ENCODE assay signal across 19 mouse cellular contexts in genomic region chr15:92287616-92288015, GRCm38 (mm10).
A peak's percentile ranks its signal among the peaks of the same experiment; 100 is the strongest.
DNase-seq lines count a peak whose midpoint lies in the region; ATAC-seq lines count a peak whose summit lies in the region.
"Had no signal": no experiment of that assay in that cellular context is flagged by ENCODE, and none has a peak within 500 bp of the region (broad histone marks: within the 10 kb centered on the region; RNA-seq: fewer than 3 reads in every experiment).

No protein-coding gene starts in this region.

- H3K27me3 ChIP-seq in heart, embryonic 11.5 days (ENCODE audit: control insufficient read depth, insufficient read depth, low read length), result no peaks in the 10 kb centered on the region
- no peaks in the 10 kb centered on the region for H3K27me3 ChIP-seq in midbrain, embryonic 11.5 days (ENCODE audit: control insufficient read depth, insufficient read depth, low read length)
- no peaks in the 10 kb centered on the region for H3K27me3 ChIP-seq in midbrain, embryonic 15.5 days (replicated peaks)
- H3K27me3 ChIP-seq: CH12.LX, Patski had no signal

- H3K9ac ChIP-seq in heart, embryonic 11.5 days (ENCODE audit: low read depth, low read length), result no peak overlapping the region
- H3K9ac ChIP-seq in midbrain, embryonic 11.5 days (ENCODE audit: low read length), result no peak overlapping the region
- no peak overlapping the region for H3K9ac ChIP-seq in midbrain, embryonic 15.5 days

- no peak overlapping the region for H3K4me2 ChIP-seq in heart, embryonic 11.5 days
- H3K4me2 ChIP-seq in midbrain, embryonic 11.5 days, result no peak overlapping the region
- no peak overlapping the region for H3K4me2 ChIP-seq in midbrain, embryonic 15.5 days

- no peak overlapping the region for H3K27ac ChIP-seq in heart, embryonic 11.5 days (ENCODE audit: low read depth, low read length)
- H3K27ac ChIP-seq in midbrain, embryonic 11.5 days (ENCODE audit: low read depth, low read length), result no peak overlapping the region
- H3K27ac ChIP-seq in midbrain, embryonic 15.5 days, result no peak overlapping the region

- no peaks in the 10 kb centered on the region for H3K9me3 ChIP-seq in heart, embryonic 11.5 days (replicated peaks; ENCODE audit: control insufficient read depth, low read length)
- H3K9me3 ChIP-seq in midbrain, embryonic 11.5 days (ENCODE audit: control insufficient read depth, low read length), result no peaks in the 10 kb centered on the region
- no peaks in the 10 kb centered on the region for H3K9me3 ChIP-seq in midbrain, embryonic 15.5 days

- 81% methylated on average over 4 of the region's 4 CpGs for WGBS in heart, embryonic 11.5 days (ENCODE audit: insufficient replicate concordance)
- WGBS in midbrain, embryonic 11.5 days, result 88% methylated on average over 4 of the region's 4 CpGs
- 85% methylated on average over 4 of the region's 4 CpGs for WGBS in midbrain, embryonic 15.5 days

- H3K4me1 ChIP-seq in heart, embryonic 11.5 days (ENCODE audit: control insufficient read depth, insufficient read depth, low read length), result no peaks in the 10 kb centered on the region
- no peaks in the 10 kb centered on the region for H3K4me1 ChIP-seq in midbrain, embryonic 11.5 days (ENCODE audit: control insufficient read depth, insufficient read depth, low read length)
- no peaks in the 10 kb centered on the region for H3K4me1 ChIP-seq in midbrain, embryonic 15.5 days

- ATAC-seq in heart, embryonic 11.5 days (replicated peaks; ENCODE audit: insufficient number of reproducible peaks, low FRiP score, low TSS enrichment), result no peak
- no peak for ATAC-seq in midbrain, embryonic 11.5 days (ENCODE audit: low FRiP score)
- ATAC-seq in midbrain, embryonic 15.5 days (replicated peaks), result no peak
- ATAC-seq: activated CD4-positive, CD25-positive, alpha-beta regulatory T cell, adult 4 months; CD4-positive, CD25-positive, alpha-beta regulatory T cell, adult 4 months; Patski had no signal

- peak; percentile 70 for DNase-seq in heart, adult 11 months
- DNase-seq in midbrain, embryonic 11.5 days (ENCODE audit: low spot score, missing footprints), result peak; percentile 56
- DNase-seq: adrenal gland, adult 2 months; adrenal gland, adult 8-10 months; adrenal gland, postnatal 10 days; adrenal gland, postnatal 14 days; adrenal gland, postnatal 25 days; adrenal gland, postnatal 36 days; B cell, adult 2 months; cerebellum, adult 11 months; cerebellum, adult 11-12 months; cerebellum, adult 18-20 months had no signal

- no peak overlapping the region for H3K4me3 ChIP-seq in heart, embryonic 11.5 days (ENCODE audit: low read depth, low read length)
- no peak overlapping the region for H3K4me3 ChIP-seq in midbrain, embryonic 11.5 days (ENCODE audit: low read depth, low read length)
- no peak overlapping the region for H3K4me3 ChIP-seq in midbrain, embryonic 15.5 days

- H3K36me3 ChIP-seq in heart, embryonic 11.5 days (ENCODE audit: control insufficient read depth, insufficient read depth, low read length), result no peaks in the 10 kb centered on the region
- no peaks in the 10 kb centered on the region for H3K36me3 ChIP-seq in midbrain, embryonic 11.5 days (ENCODE audit: control insufficient read depth, insufficient read depth, low read length)
- H3K36me3 ChIP-seq in midbrain, embryonic 15.5 days (replicated peaks), result no peaks in the 10 kb centered on the region
- H3K36me3 ChIP-seq: G1E had no signal
